Mouse (Mus musculus): ENCODE data around the gene Uck2.

Gene Uck2

GRCm38 (mm10) chr1:167211979-167212614, 73.0 kb downstream of the Uck2 start:
- DNase-seq (ENCODE audit: low spot score in 2 of 2), result peak; percentile 23 to 34

GRCm38 (mm10) chr1:167208816-167209215, 76.3 kb downstream of the Uck2 start:
- DNase-seq (ENCODE audit: low spot score in 2 of 2), result no peak

- no peak for DNase-seq (ENCODE audit: low spot score in 2 of 2)
These were observed 79.9 kb downstream of the Uck2 start for GRCm38 (mm10) chr1:167205177-167205750.

GRCm38 (mm10) chr1:167204421-167204820, 80.7 kb downstream of the Uck2 start:
- DNase-seq (ENCODE audit: low spot score in 2 of 2), result no peak

GRCm38 (mm10) chr1:167194766-167195165, 90.4 kb downstream of the Uck2 start:
- no peak for DNase-seq (ENCODE audit: low spot score in 2 of 2)

GRCm38 (mm10) chr1:167187791-167188190, 97.3 kb downstream of the Uck2 start:
- DNase-seq (ENCODE audit: low spot score in 2 of 2), result no peak

GRCm38 (mm10) chr1:167181919-167182616, 103.1 kb downstream of the Uck2 start:
- DNase-seq (ENCODE audit: low spot score in 2 of 2), result no peak

Measured in spleen, postnatal 36 days (tissue).